Mouse (Mus musculus): ENCODE data around the gene Gpr132. TPM values are rescaled to one million over a fixed set of nuclear protein-coding genes. Genes with fewer than 3 reads are reported as not detected.

Gpr132 gene
- polyA plus RNA-seq, 1 experiment, result 15.8 TPM

- Histone ChIP-seq H3K27ac (ENCODE audit: control insufficient read depth, insufficient read depth, low read depth, low read length, poor library complexity) (peak overlapping the region; percentile 65), H3K4me1 (ENCODE audit: control insufficient read depth, insufficient read depth, low read length) (peaks cover 15% of the 10 kb centered on the region), H3K4me3 (replicated peaks; ENCODE audit: control insufficient read depth, low read depth, low read length) (no peak overlapping the region)
- 63% methylated on average over 8 of the region's 8 CpGs for WGBS
- TF ChIP-seq CTCF (IDR thresholded peaks at IDR 0.05; ENCODE audit: control insufficient read depth, insufficient read depth, low read length) (no peak), POLR2A (IDR thresholded peaks at IDR 0.05; ENCODE audit: borderline replicate concordance, control insufficient read depth, low read depth, low read length) (no peak)
Observed at GRCm38 (mm10) chr12:112866467-112867080, 1.5 kb downstream of the Gpr132 start.

GRCm38 (mm10) chr12:112864804-112865203, 3.2 kb downstream of the Gpr132 start:
- Histone ChIP-seq H3K4me3 (replicated peaks; ENCODE audit: control insufficient read depth, low read depth, low read length) (no peak overlapping the region), H3K4me1 (ENCODE audit: control insufficient read depth, insufficient read depth, low read length) (peaks cover 14% of the 10 kb centered on the region), H3K27ac (ENCODE audit: control insufficient read depth, insufficient read depth, low read depth, low read length, poor library complexity) (peak overlapping the region; percentile 52)
- no peak for TF ChIP-seq CTCF (IDR thresholded peaks at IDR 0.05; ENCODE audit: control insufficient read depth, insufficient read depth, low read length)
- TF ChIP-seq POLR2A (IDR thresholded peaks at IDR 0.05; ENCODE audit: borderline replicate concordance, control insufficient read depth, low read depth, low read length), result no peak
- WGBS, result 29% methylated on average over 7 of the region's 7 CpGs

- 62% methylated on average over 9 of the region's 9 CpGs for WGBS
- H3K27ac ChIP-seq (ENCODE audit: control insufficient read depth, insufficient read depth, low read depth, low read length, poor library complexity), result peak overlapping the region; percentile 8; the same call in 1 of the 2 replicates
- TF ChIP-seq POLR2A (IDR thresholded peaks at IDR 0.05; ENCODE audit: borderline replicate concordance, control insufficient read depth, low read depth, low read length) (no peak), CTCF (IDR thresholded peaks at IDR 0.05; ENCODE audit: control insufficient read depth, insufficient read depth, low read length) (no peak)
- peaks cover 17% of the 10 kb centered on the region for H3K4me1 ChIP-seq (ENCODE audit: control insufficient read depth, insufficient read depth, low read length)
- no peak overlapping the region for H3K4me3 ChIP-seq (replicated peaks; ENCODE audit: control insufficient read depth, low read depth, low read length)
Observed at GRCm38 (mm10) chr12:112861911-112862321, 6.1 kb downstream of the Gpr132 start.

- peaks cover 17% of the 10 kb centered on the region for H3K4me1 ChIP-seq (ENCODE audit: control insufficient read depth, insufficient read depth, low read length)
- 8% methylated on average over 7 of the region's 7 CpGs for WGBS
- TF ChIP-seq POLR2A (IDR thresholded peaks at IDR 0.05; ENCODE audit: borderline replicate concordance, control insufficient read depth, low read depth, low read length), result peak; percentile 64; the same call in 1 of the 2 replicates
- no peak for TF ChIP-seq CTCF (IDR thresholded peaks at IDR 0.05; ENCODE audit: control insufficient read depth, insufficient read depth, low read length)
- peak overlapping the region; percentile 35 for H3K27ac ChIP-seq (ENCODE audit: control insufficient read depth, insufficient read depth, low read depth, low read length, poor library complexity)
- peak overlapping the region; percentile 47 for H3K4me3 ChIP-seq (replicated peaks; ENCODE audit: control insufficient read depth, low read depth, low read length)
Observed at GRCm38 (mm10) chr12:112860765-112861164, 7.3 kb downstream of the Gpr132 start.

- TF ChIP-seq POLR2A (IDR thresholded peaks at IDR 0.05; ENCODE audit: borderline replicate concordance, control insufficient read depth, low read depth, low read length), result no peak
- TF ChIP-seq CTCF (IDR thresholded peaks at IDR 0.05; ENCODE audit: control insufficient read depth, insufficient read depth, low read length), result no peak
- peak overlapping the region; percentile 11 for H3K27ac ChIP-seq (ENCODE audit: control insufficient read depth, insufficient read depth, low read depth, low read length, poor library complexity)
Observed at GRCm38 (mm10) chr12:112859930-112860329, 8.1 kb downstream of the Gpr132 start.

GRCm38 (mm10) chr12:112858581-112859336, 9.3 kb downstream of the Gpr132 start:
- peaks cover 11% of the 10 kb centered on the region for H3K4me1 ChIP-seq (ENCODE audit: control insufficient read depth, insufficient read depth, low read length)
- 81% methylated on average over 9 of the region's 9 CpGs for WGBS
- no peak overlapping the region for H3K27ac ChIP-seq (ENCODE audit: control insufficient read depth, insufficient read depth, low read depth, low read length, poor library complexity)
- H3K4me3 ChIP-seq (replicated peaks; ENCODE audit: control insufficient read depth, low read depth, low read length), result no peak overlapping the region
- TF ChIP-seq POLR2A (IDR thresholded peaks at IDR 0.05; ENCODE audit: borderline replicate concordance, control insufficient read depth, low read depth, low read length) (no peak), CTCF (IDR thresholded peaks at IDR 0.05; ENCODE audit: control insufficient read depth, insufficient read depth, low read length) (no peak)

More at GRCm38 (mm10) chr12:112859930-112860329, 8.1 kb downstream of the Gpr132 start:
- Histone ChIP-seq H3K4me3 (replicated peaks; ENCODE audit: control insufficient read depth, low read depth, low read length) (peak overlapping the region; percentile 47), H3K4me1 (ENCODE audit: control insufficient read depth, insufficient read depth, low read length) (peaks cover 15% of the 10 kb centered on the region)
- under 1% methylated on average over 8 of the region's 8 CpGs for WGBS

GRCm38 (mm10) chr12:112857021-112857925, 10.8 kb downstream of the Gpr132 start:
- Histone ChIP-seq H3K4me1 (ENCODE audit: control insufficient read depth, insufficient read depth, low read length) (peaks cover 12% of the 10 kb centered on the region), H3K4me3 (replicated peaks; ENCODE audit: control insufficient read depth, low read depth, low read length) (no peak overlapping the region), H3K27ac (ENCODE audit: control insufficient read depth, insufficient read depth, low read depth, low read length, poor library complexity) (peak overlapping the region; percentile 12)
- WGBS, result 36% methylated on average over 9 of the region's 9 CpGs
- TF ChIP-seq POLR2A (IDR thresholded peaks at IDR 0.05; ENCODE audit: borderline replicate concordance, control insufficient read depth, low read depth, low read length), result no peak

GRCm38 (mm10) chr12:112856338-112856737, 11.7 kb downstream of the Gpr132 start:
- 89% methylated on average over 3 of the region's 3 CpGs for WGBS
- Histone ChIP-seq H3K4me1 (ENCODE audit: control insufficient read depth, insufficient read depth, low read length) (peaks cover 12% of the 10 kb centered on the region), H3K4me3 (replicated peaks; ENCODE audit: control insufficient read depth, low read depth, low read length) (no peak overlapping the region), H3K27ac (ENCODE audit: control insufficient read depth, insufficient read depth, low read depth, low read length, poor library complexity) (no peak overlapping the region; the same call in 1 of the 2 replicates)
- TF ChIP-seq CTCF (IDR thresholded peaks at IDR 0.05; ENCODE audit: control insufficient read depth, insufficient read depth, low read length), result no peak
- no peak for TF ChIP-seq POLR2A (IDR thresholded peaks at IDR 0.05; ENCODE audit: borderline replicate concordance, control insufficient read depth, low read depth, low read length)

Data from bone marrow, adult 2 months (tissue).